13 mouse cellular contexts compared by ENCODE assay signal in genomic region chr13:11181191-11181590, GRCm38 (mm10).
"Had no signal": no experiment of that assay in that cellular context is flagged by ENCODE, and none has a peak within 500 bp of the region (broad histone marks: within the 10 kb centered on the region; RNA-seq: fewer than 3 reads in every experiment).

No protein-coding gene starts in this region.

- DNase-seq: gastrocnemius, adult 2 months; gastrocnemius, postnatal 10 days; gastrocnemius, postnatal 25 days; heart, adult 18-20 months; heart, postnatal 10 days; heart, postnatal 4 days; kidney, adult 18-20 months; kidney, adult 8-10 months; kidney, postnatal 10 days; kidney, postnatal 25 days; kidney, postnatal 4 days; liver; liver, embryonic 13.5 days had no signal
